Mouse (Mus musculus) liver, embryonic 16.5 days (tissue): ENCODE measurements at regions not wholly inside any gene's neighbourhood (a gene's known extent, or its start where the extent isn't known, plus 50 kb on each side); places are given as distances from the start of the nearest gene placed in this dataset.

Experiments used
- ATAC-seq: fragments of 200-750 bp; cut with Nextera tagmentation; 2 replicates; pipeline ENCODE4 v1.8.0; 2017; ENCODE audit warnings: low read depth, mild to moderate bottlenecking, moderate number of reproducible peaks, moderate library complexity
- H3K27ac ChIP-seq: fragments of 300-500 bp; sonication (generic); 2 replicates; pipeline ENCODE4 v1.5.1; 2014; ENCODE audit warnings: mild to moderate bottlenecking, low read length
- H3K27me3 ChIP-seq: fragments of 300-500 bp; sonication (generic); 2 replicates; pipeline ENCODE4 v1.6.1; 2014; ENCODE audit warnings: low read depth, low read length, mixed read lengths; ENCODE audit not compliant: control insufficient read depth, insufficient read depth
- H3K36me3 ChIP-seq: fragments of 300-500 bp; sonication (generic); 2 replicates; pipeline ENCODE4 v1.6.1; 2014; ENCODE audit warnings: mild to moderate bottlenecking; ENCODE audit not compliant: control insufficient read depth, insufficient read depth
- H3K4me1 ChIP-seq: fragments of 300-500 bp; sonication (generic); 2 replicates; pipeline ENCODE4 v1.6.1; 2014; ENCODE audit warnings: low read depth, low read length, mixed read lengths; ENCODE audit not compliant: control insufficient read depth
- H3K4me2 ChIP-seq: fragments of 300-500 bp; sonication (generic); 2 replicates; pipeline ENCODE4 v1.6.1; 2014; ENCODE audit warnings: low read depth, low read length, mixed read lengths
- H3K4me3 ChIP-seq: fragments of 300-500 bp; sonication (generic); 2 replicates; pipeline ENCODE4 v1.5.1; 2014; ENCODE audit warnings: low read depth, mild to moderate bottlenecking, low read length
- H3K9ac ChIP-seq: fragments of 300-500 bp; sonication (generic); 2 replicates; pipeline ENCODE4 v1.6.1; 2014; ENCODE audit warnings: low read depth, low read length
- H3K9me3 ChIP-seq: fragments of 300-500 bp; sonication (generic); replicated peaks from 2 replicates; pipeline ENCODE4 v1.6.1; 2016; ENCODE audit warnings: low read length; ENCODE audit not compliant: control insufficient read depth
- WGBS: fragments of 180-500 bp; shearing (Covaris S2); extraction: QIAGEN DNeasy Blood & Tissue Kit; methylation state at CpG from one replicate; pipeline ENCODE4 v1.1.7; 2014; ENCODE audit not compliant: insufficient replicate concordance; 5-methylcytosine and 5-hydroxymethylcytosine counted together

DNA sequence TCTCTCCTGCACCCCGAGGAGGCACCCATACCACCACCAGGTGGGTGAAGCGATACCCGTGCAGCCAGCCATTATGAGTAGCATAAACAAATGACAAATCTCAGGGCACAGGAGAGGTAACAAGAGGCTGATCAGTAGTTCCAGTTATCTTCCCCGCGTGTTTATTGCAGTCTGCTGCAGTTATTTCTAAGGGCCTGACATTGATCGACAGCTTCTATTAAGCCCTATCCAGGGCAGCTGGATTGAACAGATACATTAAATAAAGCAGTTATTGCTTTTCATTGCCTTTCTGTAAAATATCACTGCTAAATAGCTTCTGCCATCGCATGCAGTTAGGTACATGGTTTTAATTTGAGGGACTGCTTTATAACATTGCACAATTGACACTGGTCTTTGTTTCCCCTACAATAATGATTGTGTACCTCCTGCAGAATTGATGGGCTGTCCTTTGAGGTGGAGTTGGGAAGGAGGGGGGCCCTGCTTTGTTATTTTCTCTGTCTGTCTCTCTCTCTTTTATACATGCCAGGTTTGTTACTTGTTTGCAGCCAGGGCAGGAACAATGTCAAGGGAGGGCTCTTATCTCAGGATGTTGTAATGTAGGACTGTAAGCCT, 245.0 kb downstream of the Gpat3 start:
- no peaks in the 10 kb centered on the region for H3K27me3 ChIP-seq
- H3K4me1 ChIP-seq, result no peaks in the 10 kb centered on the region
- H3K36me3 ChIP-seq, result no peaks in the 10 kb centered on the region
- ATAC-seq, result no peak
- 69% methylated on average over 7 of the region's 7 CpGs for WGBS
- H3K9ac ChIP-seq, result no peak overlapping the region
- no peaks in the 10 kb centered on the region for H3K9me3 ChIP-seq
- H3K27ac ChIP-seq, result no peak overlapping the region
- H3K4me2 ChIP-seq, result no peak overlapping the region
- no peak overlapping the region for H3K4me3 ChIP-seq

DNA sequence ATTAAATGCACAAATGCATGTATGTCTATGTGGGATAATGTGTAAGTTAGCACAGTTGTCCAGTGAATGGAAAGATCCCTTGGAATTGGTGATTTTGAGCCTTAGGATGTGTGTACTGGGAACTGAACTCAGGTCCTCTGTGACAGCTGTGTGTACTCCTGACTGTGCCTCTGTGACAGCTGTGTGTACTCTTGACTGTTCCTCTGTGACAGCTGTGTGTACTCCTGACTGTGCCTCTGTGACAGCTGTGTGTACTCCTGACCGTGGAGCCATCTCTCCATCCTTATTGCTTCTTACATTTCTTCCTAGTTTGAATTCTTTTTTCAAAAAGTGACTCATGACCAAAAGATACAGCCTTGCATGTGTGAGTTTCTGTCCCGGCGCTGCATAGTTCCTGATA, 239.7 kb downstream of the Gpat3 start:
- Histone ChIP-seq H3K36me3 (no peaks in the 10 kb centered on the region), H3K4me3 (no peak overlapping the region), H3K9ac (no peak overlapping the region), H3K9me3 (no peaks in the 10 kb centered on the region), H3K27me3 (no peaks in the 10 kb centered on the region), H3K27ac (no peak overlapping the region), H3K4me1 (no peaks in the 10 kb centered on the region), H3K4me2 (no peak overlapping the region)
- WGBS, result 61% methylated on average over 3 of the region's 3 CpGs
- no peak for ATAC-seq

DNA sequence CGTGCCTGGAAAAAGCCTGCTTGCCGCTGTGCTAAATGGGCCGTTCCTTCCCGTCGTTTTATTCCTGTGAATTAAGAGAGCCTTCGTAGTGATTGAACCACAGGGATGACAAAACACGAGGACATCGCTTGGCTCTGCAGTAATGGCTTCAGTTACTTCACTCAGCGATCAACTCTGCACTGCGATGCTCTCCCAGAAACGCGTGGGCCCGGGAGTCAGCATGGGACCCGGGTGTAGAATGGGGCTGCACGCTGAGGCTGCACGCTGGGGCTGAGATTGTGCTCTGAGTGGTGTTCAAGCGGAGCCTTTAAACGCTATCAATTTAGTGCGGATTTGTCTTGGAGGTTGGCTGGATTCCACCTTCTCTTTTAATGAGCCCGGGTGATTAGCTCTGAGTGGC, 237.1 kb downstream of the Gpat3 start:
- no peaks in the 10 kb centered on the region for H3K9me3 ChIP-seq
- H3K9ac ChIP-seq, result no peak overlapping the region
- no peak overlapping the region for H3K4me2 ChIP-seq
- WGBS, result 71% methylated on average over 20 of the region's 20 CpGs
- no peak for ATAC-seq
- no peaks in the 10 kb centered on the region for H3K27me3 ChIP-seq
- H3K36me3 ChIP-seq, result no peaks in the 10 kb centered on the region
- no peaks in the 10 kb centered on the region for H3K4me1 ChIP-seq
- no peak overlapping the region for H3K4me3 ChIP-seq
- no peak overlapping the region for H3K27ac ChIP-seq

DNA sequence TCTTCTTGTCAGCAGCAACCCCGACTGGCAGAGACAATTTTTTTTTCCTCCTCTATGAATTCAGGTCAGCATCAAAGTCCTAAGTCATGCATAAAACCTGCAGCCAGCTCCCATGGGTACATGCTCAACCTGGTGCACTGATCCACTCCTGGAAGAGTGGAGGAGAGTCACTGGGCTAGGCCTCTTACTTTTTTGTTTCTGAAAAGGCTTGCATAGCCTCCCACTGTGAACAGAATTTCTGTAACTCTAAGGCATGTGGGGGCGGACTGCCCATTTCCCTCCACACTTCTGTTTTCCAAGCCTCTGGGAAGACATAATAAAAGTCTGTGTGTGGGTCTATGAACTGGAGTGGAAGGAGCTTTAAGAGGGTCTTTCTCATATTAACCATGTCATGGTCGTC, 218.8 kb downstream of the Gpat3 start:
- 63% methylated on average over 3 of the region's 3 CpGs for WGBS
- Histone ChIP-seq H3K4me1 (no peaks in the 10 kb centered on the region), H3K9ac (no peak overlapping the region), H3K4me2 (no peak overlapping the region), H3K36me3 (no peaks in the 10 kb centered on the region), H3K4me3 (no peak overlapping the region), H3K27me3 (no peaks in the 10 kb centered on the region), H3K27ac (no peak overlapping the region), H3K9me3 (no peaks in the 10 kb centered on the region)
- ATAC-seq, result no peak

DNA sequence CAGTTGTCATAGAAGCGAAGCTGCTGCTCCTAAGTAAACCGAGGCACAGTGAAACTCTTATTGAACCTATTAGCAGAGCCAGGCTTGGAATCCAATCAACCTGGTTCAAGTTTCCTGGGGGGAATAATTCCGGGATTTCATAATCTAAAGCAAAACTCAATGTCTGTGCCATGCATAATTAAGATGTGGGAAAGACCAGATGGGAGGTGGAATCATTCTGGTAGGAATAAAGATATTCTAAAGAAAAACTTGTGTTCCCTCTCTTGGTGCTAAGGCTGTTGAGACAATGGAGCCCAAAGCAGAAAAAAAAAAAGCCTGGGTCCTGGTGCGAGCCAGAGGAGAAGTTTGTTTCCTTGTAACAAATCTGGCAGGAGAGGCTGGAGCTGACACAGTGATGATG, 217.7 kb downstream of the Gpat3 start:
- H3K9ac ChIP-seq, result no peak overlapping the region
- ATAC-seq, result no peak
- H3K4me2 ChIP-seq, result no peak overlapping the region
- WGBS, result 50% methylated on average over 4 of the region's 4 CpGs
- H3K27me3 ChIP-seq, result no peaks in the 10 kb centered on the region
- H3K4me3 ChIP-seq, result no peak overlapping the region
- H3K4me1 ChIP-seq, result no peaks in the 10 kb centered on the region
- no peak overlapping the region for H3K27ac ChIP-seq
- no peaks in the 10 kb centered on the region for H3K36me3 ChIP-seq
- no peaks in the 10 kb centered on the region for H3K9me3 ChIP-seq

DNA sequence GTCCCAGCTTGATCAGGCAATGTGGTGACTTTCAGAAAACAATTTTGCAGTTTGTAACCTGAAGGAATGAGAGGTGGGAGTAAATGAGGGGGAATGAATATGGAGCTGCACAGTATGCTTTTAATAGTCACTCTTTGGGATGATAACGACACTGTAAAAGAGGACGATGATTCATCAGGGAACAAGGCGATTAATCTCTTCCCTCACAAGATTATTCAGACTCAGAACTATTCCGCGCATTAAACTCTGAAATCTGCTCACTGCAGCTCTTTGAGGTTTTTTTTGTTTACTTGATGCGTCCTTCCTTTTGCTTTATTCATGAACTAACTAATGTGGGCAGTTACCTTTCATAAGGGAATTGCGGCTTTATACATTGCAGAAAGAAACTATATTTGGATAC, 206.1 kb downstream of the Gpat3 start:
- 82% methylated on average over 7 of the region's 7 CpGs for WGBS
- ATAC-seq, result no peak
- Histone ChIP-seq H3K4me1 (no peaks in the 10 kb centered on the region), H3K9me3 (no peaks in the 10 kb centered on the region), H3K27ac (no peak overlapping the region), H3K9ac (no peak overlapping the region), H3K36me3 (no peaks in the 10 kb centered on the region), H3K4me2 (no peak overlapping the region), H3K27me3 (no peaks in the 10 kb centered on the region), H3K4me3 (no peak overlapping the region)

DNA sequence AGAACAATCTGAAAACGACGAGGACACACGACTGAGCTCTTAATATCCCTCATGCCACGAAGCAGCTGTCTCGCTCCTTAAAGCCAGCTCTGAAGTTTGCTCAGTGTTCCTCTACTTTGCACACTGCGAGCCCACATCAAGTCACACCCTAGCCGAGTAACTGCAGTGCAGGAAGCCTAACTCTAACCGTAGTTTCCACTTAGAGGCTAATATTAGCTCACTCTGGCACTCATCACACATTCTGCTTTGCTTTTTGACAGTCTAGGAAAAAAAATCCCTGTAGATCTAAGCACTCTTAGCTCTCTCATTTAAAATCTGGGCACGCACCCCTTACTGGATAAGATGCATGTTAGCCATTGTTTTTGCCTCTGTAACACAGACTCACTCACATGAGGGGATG, 195.0 kb downstream of the Gpat3 start:
- Histone ChIP-seq H3K4me1 (no peaks in the 10 kb centered on the region), H3K27me3 (no peaks in the 10 kb centered on the region), H3K4me3 (no peak overlapping the region), H3K4me2 (no peak overlapping the region), H3K9me3 (no peaks in the 10 kb centered on the region), H3K9ac (no peak overlapping the region), H3K36me3 (no peaks in the 10 kb centered on the region), H3K27ac (no peak overlapping the region)
- 62% methylated on average over 9 of the region's 9 CpGs for WGBS
- ATAC-seq, result no peak

DNA sequence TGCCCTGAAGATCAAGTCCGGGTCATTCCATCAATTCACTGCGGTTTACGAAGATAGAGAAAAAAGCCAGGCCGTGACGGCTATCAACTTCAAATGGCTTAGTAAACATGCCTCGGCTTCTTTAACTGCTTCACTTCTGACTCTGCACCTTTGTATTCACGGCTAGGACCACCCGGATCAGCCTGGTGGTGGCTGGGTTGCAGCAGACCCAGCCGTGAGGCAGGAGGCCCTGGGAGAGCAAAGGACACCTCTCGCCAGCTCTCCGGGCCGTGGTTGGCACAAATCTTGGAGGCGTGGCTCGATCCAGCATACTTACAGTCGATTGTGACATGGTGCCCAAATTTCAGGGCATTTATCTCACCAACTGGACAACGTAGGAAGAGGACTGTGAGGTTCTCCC, 187.5 kb downstream of the Gpat3 start:
- Histone ChIP-seq H3K9me3 (no peaks in the 10 kb centered on the region), H3K27me3 (no peaks in the 10 kb centered on the region), H3K4me3 (no peak overlapping the region), H3K9ac (no peak overlapping the region), H3K4me1 (no peaks in the 10 kb centered on the region), H3K27ac (no peak overlapping the region), H3K36me3 (no peaks in the 10 kb centered on the region), H3K4me2 (no peak overlapping the region)
- ATAC-seq, result no peak
- 60% methylated on average over 16 of the region's 16 CpGs for WGBS

DNA sequence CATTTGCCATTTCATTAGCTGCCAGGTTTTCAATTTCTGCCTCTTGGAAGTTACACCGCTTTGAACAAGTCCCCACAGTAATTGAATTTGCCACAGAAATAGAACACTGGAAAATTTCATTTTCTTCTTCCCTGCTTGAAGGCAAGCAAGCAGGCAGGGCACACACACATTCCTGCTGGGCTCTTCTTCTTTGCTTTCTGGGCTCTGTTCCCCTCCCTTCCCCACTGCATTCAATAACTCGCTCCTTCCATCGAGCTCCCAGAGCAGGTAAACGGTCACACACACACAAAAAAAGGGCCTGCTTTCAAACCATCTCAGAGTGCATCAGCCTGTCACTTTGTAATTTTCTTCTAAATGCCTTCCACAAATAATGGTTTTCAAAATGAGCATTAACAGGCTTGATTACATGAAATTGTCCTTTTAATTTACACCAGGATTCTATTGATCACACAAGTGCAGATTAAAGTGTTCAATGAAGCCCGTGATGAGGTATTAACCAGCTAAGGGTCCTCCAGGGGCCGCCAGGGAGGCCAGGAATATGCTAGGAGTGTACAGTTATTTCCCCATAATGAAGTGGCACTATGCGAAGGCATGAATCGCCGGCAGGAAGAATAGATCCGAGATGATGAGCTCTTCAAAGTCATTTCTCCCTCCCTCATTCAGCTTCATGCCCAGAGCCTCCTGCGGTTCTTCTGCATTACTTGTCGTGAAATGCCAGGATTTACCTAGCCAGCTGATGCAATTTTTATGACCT, 186.8 kb downstream of the Gpat3 start:
- no peak overlapping the region for H3K4me2 ChIP-seq
- no peak overlapping the region for H3K4me3 ChIP-seq
- H3K4me1 ChIP-seq, result no peaks in the 10 kb centered on the region
- WGBS, result 64% methylated on average over 12 of the region's 12 CpGs
- no peaks in the 10 kb centered on the region for H3K36me3 ChIP-seq
- no peaks in the 10 kb centered on the region for H3K27me3 ChIP-seq
- no peak overlapping the region for H3K27ac ChIP-seq
- no peaks in the 10 kb centered on the region for H3K9me3 ChIP-seq
- H3K9ac ChIP-seq, result no peak overlapping the region
- no peak for ATAC-seq
